Mouse (Mus musculus) ZHBTc4 (cell line): ENCODE measurements at regions not wholly inside any gene's neighbourhood (a gene's known extent, or its start where the extent isn't known, plus 50 kb on each side); places are given as distances from the start of the nearest gene placed in this dataset.
A peak's percentile ranks its signal among the peaks of the same experiment; 100 is the strongest.

Source experiments
- DNase-seq: peaks from one replicate; pipeline ENCODE4 v3.0.0-alpha.2; 2011; ENCODE audit warnings: low read depth, low spot score

DNA sequence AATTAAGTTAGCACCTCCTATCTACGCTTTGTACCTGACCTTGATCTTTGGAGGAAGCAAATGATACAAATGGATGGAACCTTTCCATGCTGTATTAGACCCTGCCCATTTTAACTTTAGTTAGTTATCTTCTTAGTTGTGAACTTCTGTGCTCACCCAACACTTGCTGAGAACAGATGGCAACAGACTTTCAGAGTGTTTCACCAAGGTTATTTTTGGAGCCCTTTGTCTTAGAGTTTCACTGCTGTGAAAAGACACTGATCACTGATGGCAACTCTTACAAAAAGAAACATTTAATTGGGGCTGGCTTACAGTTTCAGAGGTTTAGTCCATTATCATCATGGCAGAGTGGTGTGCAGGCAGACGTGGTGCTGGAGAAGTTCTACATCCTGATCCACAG, 88.8 kb upstream of the Zfp746 start:
- DNase-seq, result no peak

DNA sequence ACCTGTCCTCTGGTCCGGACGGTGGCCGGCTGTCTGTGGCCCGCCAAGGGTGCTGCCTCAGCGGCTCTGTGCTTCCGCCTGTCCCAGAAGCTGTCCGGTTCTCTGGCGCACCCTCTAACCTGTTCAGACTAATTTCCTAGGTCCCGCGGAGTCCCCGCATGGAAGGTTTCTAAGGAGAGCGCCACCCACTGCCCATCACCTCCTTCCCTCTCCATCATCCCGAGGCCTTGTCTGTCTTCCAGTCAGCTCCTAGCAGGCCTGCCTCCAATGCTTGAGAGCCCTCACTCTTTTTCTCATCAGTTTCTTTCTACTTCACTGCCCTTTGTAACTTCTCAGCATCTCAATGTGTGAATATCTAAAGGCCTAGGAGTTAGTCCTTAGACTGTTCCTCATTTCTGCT, 86.4 kb upstream of the Zfp746 start:
- DNase-seq, result peak; percentile 58

DNA sequence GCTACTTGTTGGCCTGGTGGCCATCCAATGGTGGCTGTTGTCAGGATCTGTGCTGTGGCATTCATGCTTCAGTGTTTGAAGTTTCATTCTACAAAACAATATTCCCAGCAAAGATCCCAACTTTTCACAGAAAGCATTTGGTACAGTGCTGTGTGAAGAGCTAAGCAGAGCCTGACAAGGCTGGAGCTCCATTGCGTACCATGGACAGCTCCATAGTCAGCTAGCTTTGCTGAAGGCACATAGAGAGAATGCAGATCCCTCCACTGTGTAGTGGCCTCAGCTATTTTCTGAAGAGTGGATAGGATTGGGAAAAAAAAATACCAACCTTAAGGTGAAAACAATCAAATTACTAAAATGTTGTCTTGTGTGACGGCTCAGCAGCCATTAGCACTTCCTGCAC, 50.5 kb upstream of the Zfp746 start:
- DNase-seq, result peak; percentile 63
